Mouse (Mus musculus) activated CD4-positive, CD25-positive, alpha-beta regulatory T cell, adult 4 months (primary cell): ENCODE measurements around the gene Tnfrsf25. TPM values are rescaled to one million over a fixed set of nuclear protein-coding genes. Genes with fewer than 3 reads are reported as not detected.

Experiments
- ATAC-seq: one replicate; pipeline ENCODE4 v1.8.0; 2017
- polyA plus RNA-seq, 2 experiments: library from polyadenylated mRNA; unstranded; fragments of 100-300 nt; shearing (Covaris generic); gene quantifications; one replicate each; pipeline ENCODE4 v1.2.1; 2017

The Tnfrsf25 gene
- polyA plus RNA-seq, 2 experiments from 2014 or later = 132 to 150 TPM

GRCm38 (mm10) chr4:152092751-152093293 is 22.9 kb upstream of the Tnfrsf25 start:
- no peak for ATAC-seq

GRCm38 (mm10) chr4:152094233-152094632 is 21.5 kb upstream of the Tnfrsf25 start:
- no peak for ATAC-seq

GRCm38 (mm10) chr4:152095937-152096910 is 19.5 kb upstream of the Tnfrsf25 start:
- peak; percentile 79 for ATAC-seq

- no peak for ATAC-seq
These were observed 18.8 kb upstream of the Tnfrsf25 start for GRCm38 (mm10) chr4:152096927-152097326.

GRCm38 (mm10) chr4:152097911-152098799 is 17.6 kb upstream of the Tnfrsf25 start:
- ATAC-seq = no peak

GRCm38 (mm10) chr4:152100541-152100940 is 15.2 kb upstream of the Tnfrsf25 start:
- ATAC-seq = no peak

- ATAC-seq = no peak
These were observed 14.6 kb upstream of the Tnfrsf25 start for GRCm38 (mm10) chr4:152101081-152101653.

GRCm38 (mm10) chr4:152101921-152102320 is 13.8 kb upstream of the Tnfrsf25 start:
- ATAC-seq = no peak

- peak; percentile 87 for ATAC-seq
These were observed 12.7 kb upstream of the Tnfrsf25 start for GRCm38 (mm10) chr4:152103025-152103424.

- ATAC-seq = no peak
These were observed 9.0 kb upstream of the Tnfrsf25 start for GRCm38 (mm10) chr4:152106746-152107145.

- no peak for ATAC-seq
These were observed 8.2 kb upstream of the Tnfrsf25 start for GRCm38 (mm10) chr4:152107493-152107892.

- no peak for ATAC-seq
These were observed 7.7 kb upstream of the Tnfrsf25 start for GRCm38 (mm10) chr4:152107971-152108509.

- no peak for ATAC-seq
These were observed 7.1 kb upstream of the Tnfrsf25 start for GRCm38 (mm10) chr4:152108673-152109072.

GRCm38 (mm10) chr4:152109509-152109908 is 6.2 kb upstream of the Tnfrsf25 start:
- ATAC-seq = no peak

GRCm38 (mm10) chr4:152110689-152111088 is 5.0 kb upstream of the Tnfrsf25 start:
- no peak for ATAC-seq

GRCm38 (mm10) chr4:152112329-152112728 is 3.4 kb upstream of the Tnfrsf25 start:
- ATAC-seq = no peak

GRCm38 (mm10) chr4:152114080-152114479 is 1.7 kb upstream of the Tnfrsf25 start:
- no peak for ATAC-seq

GRCm38 (mm10) chr4:152117538-152117937 is 1.8 kb downstream of the Tnfrsf25 start:
- ATAC-seq = no peak

- ATAC-seq = no peak
These were observed 3.9 kb downstream of the Tnfrsf25 start for GRCm38 (mm10) chr4:152119396-152120292.

GRCm38 (mm10) chr4:152120311-152121182 is 4.8 kb downstream of the Tnfrsf25 start:
- ATAC-seq = peak; percentile 67
